In genomic region chr19:53877779-53878178, GRCm38 (mm10) we compare ENCODE assay signal across 19 mouse cellular contexts.
"Had no signal": no experiment of that assay in that cellular context is flagged by ENCODE, and none has a peak within 500 bp of the region (broad histone marks: within the 10 kb centered on the region; RNA-seq: fewer than 3 reads in every experiment).

No protein-coding gene starts in this region.

- H3K27ac ChIP-seq: midbrain, embryonic 10.5 days; midbrain, embryonic 12.5 days; neural tube, embryonic 13.5 days; neural tube, embryonic 15.5 days had no signal

- H3K4me2 ChIP-seq: lung, embryonic 14.5 days; midbrain, embryonic 12.5 days; neural tube, embryonic 13.5 days; neural tube, embryonic 15.5 days had no signal

- H3K9ac ChIP-seq: lung, embryonic 14.5 days; midbrain, embryonic 12.5 days; neural tube, embryonic 13.5 days; neural tube, embryonic 15.5 days had no signal

- H3K36me3 ChIP-seq: midbrain, embryonic 10.5 days; midbrain, embryonic 12.5 days; neural tube, embryonic 13.5 days; neural tube, embryonic 15.5 days had no signal

- H3K27me3 ChIP-seq: neural tube, embryonic 13.5 days; neural tube, embryonic 15.5 days had no signal

- H3K9me3 ChIP-seq: midbrain, embryonic 10.5 days; neural tube, embryonic 13.5 days; neural tube, embryonic 15.5 days had no signal

- ATAC-seq: midbrain, embryonic 16.5 days had no signal

- H3K4me3 ChIP-seq: midbrain, embryonic 10.5 days; midbrain, embryonic 12.5 days; myocyte; neural tube, embryonic 13.5 days; neural tube, embryonic 15.5 days had no signal

- H3K4me1 ChIP-seq: midbrain, embryonic 12.5 days; neural tube, embryonic 15.5 days had no signal

- DNase-seq: lung, adult 18-20 months; lung, embryonic 14.5 days; lung, postnatal 10 days; lung, postnatal 4 days; midbrain, embryonic 14.5 days; retina, postnatal 1 day; right cerebral cortex, adult 18-20 months; right cerebral cortex, postnatal 25 days; right cerebral cortex, postnatal 4 days; spleen, adult 18-20 months; thymus, adult 18-20 months; thymus, postnatal 25 days; thymus, postnatal 4 days had no signal
